Mouse (Mus musculus): ENCODE data around the gene Gstm4. TPM values are rescaled to one million over a fixed set of nuclear protein-coding genes. Genes with fewer than 3 reads are reported as not detected.

The Gstm4 gene
- total and polyA plus RNA-seq, 2 experiments from 2014 or later = 10.9 to 17.9 TPM

- H3K36me3 ChIP-seq (replicated peaks; ENCODE audit: control insufficient read depth, insufficient read depth, low read length) = peaks cover 7% of the 10 kb centered on the region; the same call in 1 of the 2 replicates
- DNase-seq (ENCODE audit: low spot score) = no peak
- no peaks in the 10 kb centered on the region for H3K9me3 ChIP-seq (replicated peaks; ENCODE audit: control insufficient read depth, low read length)
- peak overlapping the region; percentile 1; the same call in 1 of the 2 replicates for H3K27ac ChIP-seq (ENCODE audit: low read depth)
- H3K4me2 ChIP-seq (ENCODE audit: low read depth, low read length) = peak overlapping the region; percentile 54
- H3K4me1 ChIP-seq (ENCODE audit: control insufficient read depth, insufficient read depth) = peaks cover 4% of the 10 kb centered on the region; the same call in 1 of the 2 replicates
- peak overlapping the region; percentile 26 for H3K4me3 ChIP-seq (ENCODE audit: low read depth, low read length)
- H3K9ac ChIP-seq (replicated peaks; ENCODE audit: low read depth, low read length) = no peak overlapping the region
- TF ChIP-seq EP300 (IDR thresholded peaks at IDR 0.05; ENCODE audit: low read depth) = no peak
- no peak for TF ChIP-seq CTCF (IDR thresholded peaks at IDR 0.05; ENCODE audit: low read depth)
- ATAC-seq (ENCODE audit: insufficient read depth, low read depth) = peak; percentile 61; the same call in 1 of the 2 replicates
- no peaks in the 10 kb centered on the region for H3K27me3 ChIP-seq (ENCODE audit: control insufficient read depth, insufficient read depth, low read length)
- 36% methylated on average over 13 of the region's 13 CpGs for WGBS
Observed at GRCm38 (mm10) chr3:108069231-108069870, 24.7 kb upstream of the Gstm4 start.

GRCm38 (mm10) chr3:108068826-108069225 is 24.1 kb upstream of the Gstm4 start:
- no peak for ATAC-seq (ENCODE audit: insufficient read depth, low read depth)
- Histone ChIP-seq H3K9me3 (replicated peaks; ENCODE audit: control insufficient read depth, low read length) (no peaks in the 10 kb centered on the region), H3K27me3 (ENCODE audit: control insufficient read depth, insufficient read depth, low read length) (no peaks in the 10 kb centered on the region), H3K27ac (ENCODE audit: low read depth) (0 out of 2 replicates have a peak overlapping the region, but pooled peaks have one; percentile 1), H3K4me3 (ENCODE audit: low read depth, low read length) (no peak overlapping the region), H3K4me2 (ENCODE audit: low read depth, low read length) (no peak overlapping the region), H3K9ac (replicated peaks; ENCODE audit: low read depth, low read length) (no peak overlapping the region), H3K4me1 (ENCODE audit: control insufficient read depth, insufficient read depth) (peaks cover 4% of the 10 kb centered on the region; the same call in 1 of the 2 replicates), H3K36me3 (replicated peaks; ENCODE audit: control insufficient read depth, insufficient read depth, low read length) (peaks cover 2% of the 10 kb centered on the region; the same call in 1 of the 2 replicates)
- DNase-seq (ENCODE audit: low spot score) = no peak
- 3% methylated on average over 1 of the region's 1 CpGs for WGBS
- TF ChIP-seq EP300 (IDR thresholded peaks at IDR 0.05; ENCODE audit: low read depth) (no peak), CTCF (IDR thresholded peaks at IDR 0.05; ENCODE audit: low read depth) (no peak)

GRCm38 (mm10) chr3:108067370-108067934 is 22.8 kb upstream of the Gstm4 start:
- H3K27ac ChIP-seq (ENCODE audit: low read depth) = no peak overlapping the region
- H3K9ac ChIP-seq (replicated peaks; ENCODE audit: low read depth, low read length) = no peak overlapping the region
- no peak overlapping the region for H3K4me3 ChIP-seq (ENCODE audit: low read depth, low read length)
- DNase-seq (ENCODE audit: low spot score) = no peak
- no peaks in the 10 kb centered on the region for H3K9me3 ChIP-seq (replicated peaks; ENCODE audit: control insufficient read depth, low read length)
- no peak for ATAC-seq (ENCODE audit: insufficient read depth, low read depth)
- WGBS = 54% methylated on average over 6 of the region's 6 CpGs
- no peaks in the 10 kb centered on the region for H3K36me3 ChIP-seq (replicated peaks; ENCODE audit: control insufficient read depth, insufficient read depth, low read length)
- no peaks in the 10 kb centered on the region for H3K27me3 ChIP-seq (ENCODE audit: control insufficient read depth, insufficient read depth, low read length)
- peaks cover 4% of the 10 kb centered on the region; the same call in 1 of the 2 replicates for H3K4me1 ChIP-seq (ENCODE audit: control insufficient read depth, insufficient read depth)
- H3K4me2 ChIP-seq (ENCODE audit: low read depth, low read length) = no peak overlapping the region
- TF ChIP-seq EP300 (IDR thresholded peaks at IDR 0.05; ENCODE audit: low read depth) (no peak), CTCF (IDR thresholded peaks at IDR 0.05; ENCODE audit: low read depth) (no peak)

- no peak for DNase-seq (ENCODE audit: low spot score)
- Histone ChIP-seq H3K27me3 (ENCODE audit: control insufficient read depth, insufficient read depth, low read length) (no peaks in the 10 kb centered on the region), H3K4me3 (ENCODE audit: low read depth, low read length) (no peak overlapping the region), H3K4me2 (ENCODE audit: low read depth, low read length) (no peak overlapping the region), H3K4me1 (ENCODE audit: control insufficient read depth, insufficient read depth) (peaks cover 4% of the 10 kb centered on the region; the same call in 1 of the 2 replicates), H3K9ac (replicated peaks; ENCODE audit: low read depth, low read length) (no peak overlapping the region; the same call in 1 of the 2 replicates), H3K9me3 (replicated peaks; ENCODE audit: control insufficient read depth, low read length) (no peaks in the 10 kb centered on the region), H3K27ac (ENCODE audit: low read depth) (no peak overlapping the region), H3K36me3 (replicated peaks; ENCODE audit: control insufficient read depth, insufficient read depth, low read length) (no peaks in the 10 kb centered on the region)
- ATAC-seq (ENCODE audit: insufficient read depth, low read depth) = no peak
- 73% methylated on average over 9 of the region's 9 CpGs for WGBS
- no peak for TF ChIP-seq EP300 (IDR thresholded peaks at IDR 0.05; ENCODE audit: low read depth)
- TF ChIP-seq CTCF (IDR thresholded peaks at IDR 0.05; ENCODE audit: low read depth) = no peak
Observed at GRCm38 (mm10) chr3:108065551-108065950, 20.9 kb upstream of the Gstm4 start.

GRCm38 (mm10) chr3:108064672-108065071 is 20.0 kb upstream of the Gstm4 start:
- Histone ChIP-seq H3K36me3 (replicated peaks; ENCODE audit: control insufficient read depth, insufficient read depth, low read length) (no peaks in the 10 kb centered on the region), H3K27me3 (ENCODE audit: control insufficient read depth, insufficient read depth, low read length) (no peaks in the 10 kb centered on the region), H3K9me3 (replicated peaks; ENCODE audit: control insufficient read depth, low read length) (no peaks in the 10 kb centered on the region), H3K4me3 (ENCODE audit: low read depth, low read length) (no peak overlapping the region), H3K4me2 (ENCODE audit: low read depth, low read length) (no peak overlapping the region), H3K4me1 (ENCODE audit: control insufficient read depth, insufficient read depth) (peaks cover 4% of the 10 kb centered on the region; the same call in 1 of the 2 replicates), H3K27ac (ENCODE audit: low read depth) (no peak overlapping the region), H3K9ac (replicated peaks; ENCODE audit: low read depth, low read length) (no peak overlapping the region)
- ATAC-seq (ENCODE audit: insufficient read depth, low read depth) (no peak), DNase-seq (ENCODE audit: low spot score) (no peak)
- 32% methylated on average over 4 of the region's 4 CpGs for WGBS
- TF ChIP-seq EP300 (IDR thresholded peaks at IDR 0.05; ENCODE audit: low read depth) (no peak), CTCF (IDR thresholded peaks at IDR 0.05; ENCODE audit: low read depth) (no peak)
